In genomic region chr2:164385927-164386763, GRCm38 (mm10) we compare ENCODE assay signal across 8 mouse cellular contexts. TPM values are rescaled to one million over a fixed set of nuclear protein-coding genes. Genes with fewer than 3 reads are reported as not detected.
DNase-seq lines count a peak whose midpoint lies in the region; ATAC-seq and TF ChIP-seq lines count a peak whose summit lies in the region.
"Had no signal": no experiment of that assay in that cellular context is flagged by ENCODE, and none has a peak within 500 bp of the region (broad histone marks: within the 10 kb centered on the region; RNA-seq: fewer than 3 reads in every experiment).

No protein-coding gene starts in this region.

- no peaks in the 10 kb centered on the region for H3K36me3 ChIP-seq in lung, postnatal 0 days (ENCODE audit: insufficient read depth, low read length)
- H3K36me3 ChIP-seq in hindbrain, embryonic 15.5 days = no peaks in the 10 kb centered on the region
- H3K36me3 ChIP-seq in midbrain, embryonic 16.5 days (ENCODE audit: control insufficient read depth, insufficient read depth, low read length) = no peaks in the 10 kb centered on the region
- H3K36me3 ChIP-seq: liver, embryonic 15.5 days had no signal

- peak; percentile 30 for DNase-seq in lung, postnatal 0 days (ENCODE audit: low spot score)
- DNase-seq in lung, postnatal 25 days (ENCODE audit: low spot score) = no peak
- DNase-seq in embryo, embryonic 9.5 days (ENCODE audit: extremely low spot score) = peak; percentile 48
- no peak for DNase-seq in adrenal gland, adult (ENCODE audit: inconsistent age in 2 of 2, low spot score in 1 of 2)
- DNase-seq in cerebellum, adult 18-20 months = no peak

- 6% methylated on average over 17 of the region's 18 CpGs for WGBS in lung, postnatal 0 days
- 11% methylated on average over 18 of the region's 18 CpGs for WGBS in hindbrain, embryonic 15.5 days
- WGBS in midbrain, embryonic 16.5 days = 9% methylated on average over 17 of the region's 18 CpGs

- no peak overlapping the region for H3K27ac ChIP-seq in lung, postnatal 0 days (ENCODE audit: low read length)
- H3K27ac ChIP-seq in hindbrain, embryonic 15.5 days (replicated peaks) = no peak overlapping the region
- no peak overlapping the region for H3K27ac ChIP-seq in midbrain, embryonic 16.5 days (ENCODE audit: low read length)
- H3K27ac ChIP-seq: liver, embryonic 15.5 days had no signal

- no peak for TF ChIP-seq CTCF in lung, postnatal 0 days (IDR thresholded peaks at IDR 0.05)

- no peak for TF ChIP-seq EP300 in lung, postnatal 0 days (IDR thresholded peaks at IDR 0.05)

- H3K4me3 ChIP-seq in lung, postnatal 0 days (ENCODE audit: low read depth, low read length) = no peak overlapping the region
- H3K4me3 ChIP-seq in hindbrain, embryonic 15.5 days = no peak overlapping the region
- H3K4me3 ChIP-seq in midbrain, embryonic 16.5 days (ENCODE audit: low read depth, low read length) = no peak overlapping the region
- H3K4me3 ChIP-seq: liver, embryonic 15.5 days had no signal

- no peaks in the 10 kb centered on the region for H3K9me3 ChIP-seq in lung, postnatal 0 days (ENCODE audit: low read length)
- no peaks in the 10 kb centered on the region for H3K9me3 ChIP-seq in hindbrain, embryonic 15.5 days
- no peaks in the 10 kb centered on the region for H3K9me3 ChIP-seq in midbrain, embryonic 16.5 days (replicated peaks; ENCODE audit: control insufficient read depth, low read length, poor library complexity, severe bottlenecking)
- H3K9me3 ChIP-seq: liver, embryonic 15.5 days had no signal

- peak; percentile 47 for ATAC-seq in lung, postnatal 0 days
- ATAC-seq in hindbrain, embryonic 15.5 days (ENCODE audit: low FRiP score, low read depth) = peak; percentile 80
- peak; percentile 77 for ATAC-seq in midbrain, embryonic 16.5 days

- peaks cover 19% of the 10 kb centered on the region; the same call in 1 of the 2 replicates for H3K4me1 ChIP-seq in lung, postnatal 0 days (ENCODE audit: insufficient read depth, low read depth, low read length)
- peaks cover 25% of the 10 kb centered on the region for H3K4me1 ChIP-seq in hindbrain, embryonic 15.5 days (replicated peaks)
- peaks cover 2% of the 10 kb centered on the region; the same call in 1 of the 2 replicates for H3K4me1 ChIP-seq in midbrain, embryonic 16.5 days (ENCODE audit: control insufficient read depth, insufficient read depth, low read length)

- peak overlapping the region; percentile 12; the same call in 1 of the 2 replicates for H3K4me2 ChIP-seq in lung, postnatal 0 days (replicated peaks; ENCODE audit: low read depth, low read length)
- peak overlapping the region; percentile 35 for H3K4me2 ChIP-seq in hindbrain, embryonic 15.5 days
- H3K4me2 ChIP-seq in midbrain, embryonic 16.5 days (ENCODE audit: low read length) = peak overlapping the region; percentile 18
- H3K4me2 ChIP-seq: liver, embryonic 15.5 days had no signal

- H3K9ac ChIP-seq in lung, postnatal 0 days (replicated peaks; ENCODE audit: low read depth) = no peak overlapping the region
- H3K9ac ChIP-seq in hindbrain, embryonic 15.5 days = no peak overlapping the region
- no peak overlapping the region for H3K9ac ChIP-seq in midbrain, embryonic 16.5 days (ENCODE audit: low read depth, low read length)
- H3K9ac ChIP-seq: liver, embryonic 15.5 days had no signal

- H3K27me3 ChIP-seq in lung, postnatal 0 days (replicated peaks; ENCODE audit: insufficient read depth, low read length) = no peaks in the 10 kb centered on the region
- H3K27me3 ChIP-seq in hindbrain, embryonic 15.5 days = peaks cover 13% of the 10 kb centered on the region; the same call in 1 of the 2 replicates
- H3K27me3 ChIP-seq in midbrain, embryonic 16.5 days (ENCODE audit: control insufficient read depth, insufficient read depth, low read depth, low read length) = peaks cover 8% of the 10 kb centered on the region

RNA-seq across cellular contexts. Expression of gene Slpi, which starts 2.8 kb away (rescaled TPM):
- polyA plus RNA-seq in lung, postnatal 0 days (2015; fragmentation: Nextera tagmentation; extraction: Ambion mirVana) = 79.5 and 106 TPM in 2 replicates
- 0.25 and 0.65 TPM in 2 replicates for polyA plus RNA-seq in hindbrain, embryonic 15.5 days (2015; fragmentation: Nextera tagmentation; extraction: Ambion mirVana)
- not detected in 2 replicates for polyA plus RNA-seq in midbrain, embryonic 16.5 days (2015; fragmentation: Nextera tagmentation; extraction: Ambion mirVana)

RNA-seq across cellular contexts. Expression of gene Rbpjl, which starts 16.8 kb away (rescaled TPM):
- 29.7 and 42.6 TPM in 2 replicates for polyA plus RNA-seq in lung, postnatal 0 days (2015; fragmentation: Nextera tagmentation; extraction: Ambion mirVana)
- polyA plus RNA-seq in hindbrain, embryonic 15.5 days (2015; fragmentation: Nextera tagmentation; extraction: Ambion mirVana) = 0.08 and 0.10 TPM in 2 replicates
- polyA plus RNA-seq in midbrain, embryonic 16.5 days (2015; fragmentation: Nextera tagmentation; extraction: Ambion mirVana) = 0.04 TPM in 1 of 2 replicates, not detected in the other

RNA-seq across cellular contexts. Expression of gene Matn4, which starts 18.8 kb away (rescaled TPM):
- 71.4 and 81.2 TPM in 2 replicates for polyA plus RNA-seq in lung, postnatal 0 days (2015; fragmentation: Nextera tagmentation; extraction: Ambion mirVana)
- 3.9 and 5.1 TPM in 2 replicates for polyA plus RNA-seq in hindbrain, embryonic 15.5 days (2015; fragmentation: Nextera tagmentation; extraction: Ambion mirVana)
- polyA plus RNA-seq in midbrain, embryonic 16.5 days (2015; fragmentation: Nextera tagmentation; extraction: Ambion mirVana) = 0.93 and 1.1 TPM in 2 replicates

RNA-seq across cellular contexts. Expression of gene Svs5, which starts 53.6 kb away (rescaled TPM):
- not detected in 2 replicates for polyA plus RNA-seq in lung, postnatal 0 days (2015; fragmentation: Nextera tagmentation; extraction: Ambion mirVana)
- not detected in 2 replicates for polyA plus RNA-seq in hindbrain, embryonic 15.5 days (2015; fragmentation: Nextera tagmentation; extraction: Ambion mirVana)
- polyA plus RNA-seq in midbrain, embryonic 16.5 days (2015; fragmentation: Nextera tagmentation; extraction: Ambion mirVana) = not detected in 2 replicates
- polyA plus RNA-seq: liver, embryonic 15.5 days had no signal

RNA-seq across cellular contexts. Expression of gene Sdc4, which starts 57.5 kb away (rescaled TPM):
- 217 and 289 TPM in 2 replicates for polyA plus RNA-seq in lung, postnatal 0 days (2015; fragmentation: Nextera tagmentation; extraction: Ambion mirVana)
- polyA plus RNA-seq in hindbrain, embryonic 15.5 days (2015; fragmentation: Nextera tagmentation; extraction: Ambion mirVana) = 9.4 and 10.4 TPM in 2 replicates
- 6.3 and 8.7 TPM in 2 replicates for polyA plus RNA-seq in midbrain, embryonic 16.5 days (2015; fragmentation: Nextera tagmentation; extraction: Ambion mirVana)

Comparison
In these comparisons a context has a peak if more than half of its experiments do, and no peak if none do; other contexts are left out.
1. DNase-seq: peak in lung, postnatal 0 days (single experiment) and embryo, embryonic 9.5 days (single experiment); none in lung, postnatal 25 days (single experiment), adrenal gland, adult (0 of 2) and cerebellum, adult 18-20 months (0 of 2).
2. RNA of gene Slpi, which starts 2.8 kb away (polyA plus RNA-seq): 79.5 to 106 TPM in lung, postnatal 0 days; 0.25 to 0.65 TPM in hindbrain, embryonic 15.5 days and not detected in midbrain, embryonic 16.5 days; every median in the first group is over 10 times any median in the second.
3. RNA of gene Rbpjl, which starts 16.8 kb away (polyA plus RNA-seq): 29.7 to 42.6 TPM in lung, postnatal 0 days; 0.08 to 0.10 TPM in hindbrain, embryonic 15.5 days and 0.04 TPM in midbrain, embryonic 16.5 days; every median in the first group is over 10 times any median in the second.
4. RNA of gene Matn4, which starts 18.8 kb away (polyA plus RNA-seq): 71.4 to 81.2 TPM in lung, postnatal 0 days; 3.9 to 5.1 TPM in hindbrain, embryonic 15.5 days and 0.93 to 1.1 TPM in midbrain, embryonic 16.5 days; every median in the first group is over 10 times any median in the second.
5. Peak in every context shown above with its lines, with median percentiles within 50 percentile points of each other: ATAC-seq and H3K4me2 ChIP-seq.